Mouse (Mus musculus): ENCODE data around the gene Crygs.
"Not testable (repeated sequence)": the region's sequence is repeated elsewhere in the genome, so short reads cannot be mapped to it uniquely, and the experiment has no call there.

Crygs gene

DNA sequence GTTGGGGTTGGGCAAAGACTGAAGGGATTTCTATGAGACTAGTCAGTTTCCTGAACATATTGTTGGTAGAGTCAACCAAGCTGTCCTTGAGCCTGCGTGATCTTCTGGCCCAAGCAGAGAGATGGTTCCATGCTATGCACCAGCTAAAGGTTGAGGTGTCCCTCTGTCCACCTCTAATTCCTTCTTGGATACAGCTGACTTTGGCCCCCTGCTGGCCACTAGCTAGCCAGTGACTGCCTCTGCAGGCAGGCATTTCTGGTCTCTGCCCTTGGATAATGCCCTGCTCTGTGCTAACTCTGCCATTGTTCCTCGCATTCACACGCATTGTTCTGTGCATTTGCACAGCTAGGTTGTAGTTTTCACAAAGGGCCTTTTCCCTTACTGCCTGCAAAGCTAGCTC, 15.9 kb downstream of the Crygs start:
- in situ Hi-C loops (cut with MboI; ENCODE audit: unreplicated experiment in 2 of 2): no loop called here

DNA sequence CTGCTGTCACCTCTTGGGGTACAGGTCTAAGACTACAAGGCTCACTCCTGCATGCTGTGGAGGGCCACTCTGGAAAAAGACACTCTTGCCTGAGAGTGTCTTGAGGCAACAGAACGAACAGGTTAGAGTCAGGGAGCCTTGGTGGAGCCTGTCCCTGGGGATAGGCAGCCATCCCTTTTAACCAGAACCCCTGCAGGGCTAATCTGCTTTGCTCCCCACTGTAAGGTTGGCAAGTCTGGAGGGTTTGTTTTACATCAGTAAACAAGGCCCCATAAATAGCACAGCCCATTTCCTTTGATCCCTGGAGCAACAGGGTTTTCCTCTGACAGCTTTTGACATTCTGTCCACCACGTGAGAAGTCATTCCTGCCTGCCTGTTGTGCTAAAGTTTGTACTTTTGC, 20.1 kb downstream of the Crygs start:
- in situ Hi-C loops (cut with MboI; ENCODE audit: unreplicated experiment in 2 of 2): no loop called here

- in situ Hi-C loops (cut with MboI; ENCODE audit: unreplicated experiment in 2 of 2): no loop called here
Observed at GRCm38 (mm10) chr16:22789908-22790367, 21.4 kb downstream of the Crygs start.

DNA sequence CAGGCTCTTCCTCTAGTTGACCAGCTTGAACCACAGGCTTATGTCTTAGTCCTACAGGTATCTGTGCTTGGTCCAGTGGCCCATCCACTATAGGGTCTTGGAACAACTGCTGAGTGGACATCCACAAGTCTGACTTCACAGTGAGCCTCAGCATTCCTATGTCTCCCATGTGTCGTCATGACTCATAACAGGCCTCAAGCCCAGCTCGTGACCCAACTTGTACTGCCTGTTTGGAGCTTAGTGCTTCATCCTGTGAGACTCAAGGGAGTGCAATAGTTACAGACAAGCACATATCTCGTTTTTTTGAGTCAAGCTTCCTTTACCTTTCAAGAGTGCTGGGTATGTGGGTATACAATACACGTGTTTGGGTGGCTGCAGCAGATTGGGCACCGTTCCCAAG, 28.7 kb downstream of the Crygs start:
- in situ Hi-C loops (cut with MboI; ENCODE audit: unreplicated experiment in 2 of 2): no loop called here

DNA sequence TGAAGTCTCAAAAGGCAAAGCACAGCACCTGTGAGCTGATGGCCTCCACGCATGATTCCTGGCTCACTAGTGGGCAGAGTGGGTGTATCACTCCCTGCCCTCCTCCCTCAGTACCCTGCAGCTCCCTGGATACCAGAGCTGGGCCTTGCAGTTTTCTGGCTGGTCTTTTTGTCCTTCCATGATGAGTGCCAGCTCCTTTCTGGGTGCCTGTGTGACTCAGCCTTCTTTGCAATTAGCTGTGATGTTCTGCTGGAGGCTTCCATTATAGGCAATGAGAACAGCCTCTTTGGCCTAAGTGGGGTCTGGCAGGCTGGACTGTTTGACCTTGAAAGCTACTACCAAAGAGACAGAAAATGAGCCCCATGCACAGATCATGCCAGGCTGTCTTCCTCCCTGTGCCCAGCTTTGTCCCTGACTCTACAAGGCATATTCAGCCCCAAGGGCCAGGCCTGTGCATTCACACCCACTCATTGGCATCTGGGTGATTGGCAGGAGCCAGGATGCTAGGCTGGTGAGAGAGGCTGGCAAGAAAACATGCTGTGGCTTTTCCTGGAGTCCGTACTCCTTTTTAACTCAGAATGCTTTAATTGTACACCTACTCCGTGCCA, 32.0 kb downstream of the Crygs start:
- in situ Hi-C loops (cut with MboI; ENCODE audit: unreplicated experiment in 2 of 2): no loop called here

GRCm38 (mm10) chr16:22778296-22778695, 33.1 kb downstream of the Crygs start:
- in situ Hi-C loops (cut with MboI; ENCODE audit: unreplicated experiment in 2 of 2): not testable (repeated sequence)

- in situ Hi-C loops (cut with MboI; ENCODE audit: unreplicated experiment in 2 of 2): no loop called here
Observed at GRCm38 (mm10) chr16:22775471-22775985, 35.8 kb downstream of the Crygs start.

DNA sequence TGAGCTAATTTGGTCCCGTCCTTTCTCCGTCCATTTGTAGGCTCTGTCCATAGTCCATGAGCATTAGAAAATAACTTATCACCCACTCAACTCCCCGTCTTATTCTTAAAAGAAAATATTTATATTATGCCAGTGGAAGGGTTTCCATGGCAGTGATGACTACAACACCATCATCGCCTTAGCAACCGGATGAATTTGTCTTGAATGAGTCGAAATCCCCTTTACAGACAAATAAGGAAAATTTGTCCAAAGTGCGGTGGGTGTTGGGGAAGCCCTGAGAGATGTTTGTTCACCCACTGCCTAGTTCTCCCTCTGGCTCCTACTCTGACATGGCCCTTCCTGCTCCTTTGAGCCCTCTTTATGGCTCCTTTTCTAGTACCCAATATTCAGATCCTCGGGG, 42.7 kb downstream of the Crygs start:
- in situ Hi-C loops (cut with MboI; ENCODE audit: unreplicated experiment in 2 of 2): no loop called here

- in situ Hi-C loops (cut with MboI; ENCODE audit: unreplicated experiment in 2 of 2): no loop called here
Observed at GRCm38 (mm10) chr16:22767405-22767804, 44.0 kb downstream of the Crygs start.

- in situ Hi-C loops (cut with MboI; ENCODE audit: unreplicated experiment in 2 of 2): no loop called here
Observed at GRCm38 (mm10) chr16:22766738-22767211, 44.6 kb downstream of the Crygs start.

DNA sequence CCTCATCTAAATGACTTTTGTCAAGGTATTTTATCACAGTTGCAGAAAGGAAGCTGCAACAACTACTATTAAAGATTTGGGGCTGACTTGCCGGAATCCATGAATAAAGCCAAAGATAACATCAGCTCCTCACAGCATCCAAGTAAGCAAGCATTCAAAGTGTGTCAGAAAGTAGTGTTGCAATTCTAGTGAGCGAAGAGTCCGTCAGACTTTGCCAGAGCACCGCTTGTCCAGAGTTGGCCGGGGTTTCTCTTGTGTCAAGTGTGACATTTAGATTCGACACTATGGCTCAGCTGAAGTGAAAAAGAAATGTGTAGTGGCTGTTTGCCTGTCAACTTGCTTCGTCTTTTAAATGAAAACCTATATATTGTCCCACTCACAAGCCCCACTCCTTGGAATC, 45.8 kb downstream of the Crygs start:
- in situ Hi-C loops (cut with MboI; ENCODE audit: unreplicated experiment in 2 of 2): no loop called here

All from v-Abl transformed pro-B cells (cell line).